Mouse (Mus musculus) splenic B cell, adult 2 months (primary cell): ENCODE measurements around the gene Capzb.
A peak's percentile ranks its signal among the peaks of the same experiment; 100 is the strongest.

ENCODE experiments used
- DNase-seq: peaks from one replicate; pipeline ENCODE4 v3.0.0-alpha.2; 2011; ENCODE audit warnings: low read depth, low spot score
- H3K27me3 ChIP-seq: 2 replicates; pipeline ENCODE4 v1.6.1; 2012; ENCODE audit warnings: mild to moderate bottlenecking, low read length, moderate library complexity, mixed read lengths; ENCODE audit not compliant: control insufficient read depth, poor library complexity, insufficient read depth, severe bottlenecking
- H3K36me3 ChIP-seq: 2 replicates; pipeline ENCODE4 v1.6.1; 2012; ENCODE audit warnings: mild to moderate bottlenecking, low read length, moderate library complexity, mixed read lengths; ENCODE audit not compliant: control insufficient read depth, poor library complexity, insufficient read depth, severe bottlenecking

The Capzb gene

DNA sequence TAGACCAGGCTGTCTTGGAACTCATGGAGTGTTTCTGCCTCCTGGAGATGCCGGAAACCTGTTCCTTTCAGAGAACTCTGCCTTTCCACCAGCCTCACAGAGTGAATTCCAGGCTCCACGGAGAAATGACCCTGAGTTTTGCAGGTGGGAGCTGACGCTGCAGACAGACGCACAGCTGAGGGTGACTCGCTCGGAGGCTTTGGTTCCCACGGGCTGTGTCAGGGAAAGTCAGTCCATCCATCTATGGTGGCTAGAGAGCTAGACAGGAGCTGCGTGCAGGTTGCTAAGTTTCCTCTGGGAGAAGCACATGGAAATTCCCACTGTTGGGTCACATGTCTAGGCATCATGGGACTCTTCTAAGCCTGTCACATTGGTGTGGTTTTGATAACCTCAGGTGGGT, 38.5 kb downstream of the Capzb start:
- DNase-seq = no peak
- Histone ChIP-seq H3K36me3 (no peaks in the 10 kb centered on the region; the same call in 1 of the 2 replicates), H3K27me3 (no peaks in the 10 kb centered on the region)

DNA sequence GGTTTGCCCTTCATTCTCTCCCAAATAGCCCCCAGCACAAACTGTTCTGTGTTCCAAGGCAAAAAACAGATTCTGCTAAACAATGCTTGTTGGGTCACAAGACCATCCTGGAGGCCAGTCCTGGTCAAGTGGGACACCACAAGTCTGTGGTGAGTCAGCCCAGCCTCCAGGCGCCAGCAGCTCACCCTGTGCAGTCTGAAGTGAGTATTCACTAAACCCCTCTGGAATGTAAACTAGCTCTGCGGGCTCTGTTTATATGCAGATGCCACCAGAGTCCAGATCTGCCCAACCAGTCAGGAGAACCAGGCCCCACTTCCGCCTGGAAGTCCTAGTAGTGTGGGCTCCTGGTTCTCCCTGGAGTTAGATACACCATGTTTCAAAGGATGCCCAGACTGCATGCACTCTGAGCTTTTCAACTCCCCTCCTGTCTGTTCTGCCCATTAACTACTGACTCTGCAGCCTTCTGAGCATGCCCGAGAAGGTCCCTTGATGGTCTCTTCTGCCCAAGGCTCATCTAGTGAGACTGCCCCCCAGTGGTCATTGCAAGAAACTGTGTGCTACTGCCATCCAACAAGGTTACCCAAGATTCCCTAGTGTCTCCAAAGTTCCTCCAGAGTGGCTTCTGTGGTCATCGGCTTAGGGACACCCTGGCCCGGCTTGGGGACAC, 39.9 kb downstream of the Capzb start:
- Histone ChIP-seq H3K27me3 (no peaks in the 10 kb centered on the region), H3K36me3 (no peaks in the 10 kb centered on the region; the same call in 1 of the 2 replicates)
- DNase-seq = peak; percentile 79

GRCm38 (mm10) chr4:139233146-139233495, 40.4 kb downstream of the Capzb start:
- H3K27me3 ChIP-seq = no peaks in the 10 kb centered on the region
- DNase-seq = no peak

GRCm38 (mm10) chr4:139233755-139234254, 41.1 kb downstream of the Capzb start:
- H3K27me3 ChIP-seq = no peaks in the 10 kb centered on the region
- no peak for DNase-seq
- H3K36me3 ChIP-seq = no peaks in the 10 kb centered on the region; the same call in 1 of the 2 replicates

More at GRCm38 (mm10) chr4:139233146-139233495, 40.4 kb downstream of the Capzb start:
- H3K36me3 ChIP-seq = no peaks in the 10 kb centered on the region; the same call in 1 of the 2 replicates

DNA sequence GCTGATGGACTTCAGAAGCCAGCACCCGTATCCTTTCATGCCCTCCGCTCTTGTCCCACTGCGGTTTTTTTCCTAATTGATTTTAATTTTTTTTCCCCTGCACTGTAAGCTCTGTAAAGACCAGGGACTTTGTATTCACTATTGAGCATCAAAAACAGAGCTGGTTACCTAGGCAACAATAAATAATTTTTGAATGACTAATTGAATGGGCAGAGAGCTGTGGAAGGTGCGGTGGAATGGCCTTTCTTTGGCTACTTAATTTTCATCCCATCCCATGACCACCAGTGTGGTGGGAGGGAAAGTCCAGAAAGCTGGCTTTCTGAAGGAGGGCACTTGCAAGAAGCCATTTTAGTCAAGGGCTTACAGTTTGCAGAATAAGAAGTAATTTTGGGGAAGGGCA, 41.6 kb downstream of the Capzb start:
- DNase-seq = no peak
- Histone ChIP-seq H3K27me3 (no peaks in the 10 kb centered on the region), H3K36me3 (no peaks in the 10 kb centered on the region; the same call in none of the 2 replicates)

GRCm38 (mm10) chr4:139235556-139235955, 42.9 kb downstream of the Capzb start:
- no peaks in the 10 kb centered on the region for H3K27me3 ChIP-seq
- DNase-seq = no peak

DNA sequence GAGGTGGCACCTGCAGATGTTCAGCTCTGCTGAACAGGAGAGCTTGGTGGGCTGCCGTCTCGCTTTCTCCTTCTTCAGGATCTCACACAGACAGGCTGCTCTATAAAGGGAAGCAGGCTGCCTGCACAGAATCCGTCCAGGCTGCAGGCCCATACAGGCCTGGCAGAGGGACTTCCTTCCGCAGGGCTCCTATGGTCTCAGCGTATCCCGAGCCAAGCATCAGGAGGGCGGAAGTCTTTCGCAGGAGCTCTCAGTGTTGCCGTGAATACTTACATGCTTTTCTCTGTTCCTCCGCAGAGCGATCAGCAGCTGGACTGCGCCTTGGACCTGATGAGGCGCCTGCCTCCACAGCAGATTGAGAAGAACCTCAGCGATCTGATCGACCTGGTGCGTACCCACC, 45.9 kb downstream of the Capzb start:
- peaks cover 4% of the 10 kb centered on the region for H3K36me3 ChIP-seq
- DNase-seq = no peak
- no peaks in the 10 kb centered on the region for H3K27me3 ChIP-seq

More at GRCm38 (mm10) chr4:139235556-139235955, 42.9 kb downstream of the Capzb start:
- H3K36me3 ChIP-seq = peaks cover 2% of the 10 kb centered on the region

DNA sequence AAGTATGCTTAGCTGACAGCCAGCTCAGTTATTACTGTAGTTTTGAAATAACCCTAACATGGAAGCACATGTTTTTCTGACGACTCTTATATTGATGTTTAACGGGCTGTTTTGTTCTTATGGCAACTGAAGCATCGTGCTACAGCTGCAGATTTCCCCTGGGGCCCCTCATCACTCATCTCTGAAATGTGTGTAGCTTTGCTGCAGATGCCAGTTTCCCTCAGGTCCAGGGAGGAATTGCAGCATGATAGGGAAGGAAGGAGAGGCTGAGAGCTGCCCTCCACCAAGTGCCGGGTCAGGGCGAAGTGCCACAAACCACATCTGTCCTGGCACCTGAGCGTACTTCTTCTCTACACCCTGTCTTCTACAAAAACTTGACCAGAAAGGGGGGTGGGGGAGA, 47.6 kb downstream of the Capzb start:
- peak; percentile 58 for DNase-seq
- no peaks in the 10 kb centered on the region for H3K27me3 ChIP-seq
- peaks cover 4% of the 10 kb centered on the region for H3K36me3 ChIP-seq

GRCm38 (mm10) chr4:139241678-139242606, 49.2 kb downstream of the Capzb start:
- Histone ChIP-seq H3K36me3 (peaks cover 4% of the 10 kb centered on the region; the same call in 1 of the 2 replicates), H3K27me3 (no peaks in the 10 kb centered on the region)
- DNase-seq = no peak

DNA sequence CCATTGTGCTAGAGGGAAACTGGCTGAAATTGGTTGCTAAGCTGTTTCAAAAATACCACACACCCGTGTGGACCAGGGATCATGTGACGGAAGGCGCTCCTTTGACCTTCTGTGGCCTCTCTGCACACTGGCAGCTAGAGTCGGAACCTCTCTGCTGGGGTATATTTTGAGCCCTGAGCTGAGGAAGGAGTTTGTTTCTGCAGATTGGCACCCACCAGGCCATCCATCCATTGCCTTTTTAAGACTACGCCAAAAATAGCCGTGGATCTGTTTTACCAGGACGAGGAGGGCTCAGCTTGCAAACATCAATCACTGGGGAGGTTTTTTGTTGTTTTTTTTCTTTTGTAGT, 49.9 kb downstream of the Capzb start:
- Histone ChIP-seq H3K36me3 (peaks cover 4% of the 10 kb centered on the region; the same call in 1 of the 2 replicates), H3K27me3 (no peaks in the 10 kb centered on the region)
- DNase-seq = no peak

- no peak for DNase-seq
- H3K36me3 ChIP-seq = peaks cover 4% of the 10 kb centered on the region; the same call in 1 of the 2 replicates
- H3K27me3 ChIP-seq = no peaks in the 10 kb centered on the region
These were observed 51.5 kb downstream of the Capzb start for GRCm38 (mm10) chr4:139244176-139244575.

DNA sequence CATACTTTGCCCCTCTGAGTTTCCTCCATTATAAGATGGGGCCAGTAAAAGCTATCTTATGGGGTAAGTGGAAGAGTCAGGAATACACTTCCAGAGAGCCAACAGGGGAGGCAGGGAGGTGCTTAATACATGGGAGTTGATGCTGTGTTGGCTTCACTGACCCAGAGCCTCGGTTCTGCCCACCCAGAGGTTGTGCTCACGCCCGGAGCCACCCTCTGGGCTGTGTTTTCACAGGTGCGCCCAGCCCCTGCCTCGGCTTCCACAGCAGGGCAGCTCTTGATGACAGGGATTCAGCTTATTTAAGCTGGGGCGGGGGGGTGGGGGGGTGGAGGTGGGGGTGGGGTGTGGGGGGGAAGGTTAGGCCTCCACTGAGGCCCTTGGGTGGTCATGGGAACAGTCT, 52.1 kb downstream of the Capzb start:
- no peaks in the 10 kb centered on the region for H3K27me3 ChIP-seq
- DNase-seq = no peak

DNA sequence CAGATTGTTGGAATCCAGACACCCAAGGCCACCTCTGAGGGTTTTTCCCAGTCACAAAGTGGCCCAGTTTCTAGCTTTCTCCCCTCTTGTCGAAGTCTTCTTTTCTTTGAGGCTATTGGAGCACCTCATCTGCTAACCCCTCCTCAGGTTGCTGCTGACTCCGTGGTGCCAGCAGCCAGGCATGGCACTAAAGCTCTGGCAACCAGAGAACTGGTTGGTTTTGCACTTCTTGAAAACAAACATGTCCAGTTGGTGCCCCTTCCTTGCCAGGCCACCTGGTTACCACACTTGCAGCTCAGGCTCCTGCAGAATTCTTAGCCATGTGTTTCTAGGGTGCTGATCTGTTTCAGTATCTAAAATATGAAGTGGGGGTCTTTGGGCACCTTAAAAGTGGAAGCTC, 52.8 kb downstream of the Capzb start:
- no peak for DNase-seq
- H3K27me3 ChIP-seq = no peaks in the 10 kb centered on the region
- H3K36me3 ChIP-seq = peaks cover 1% of the 10 kb centered on the region

More for the DNA sequence above, 52.1 kb downstream of the Capzb start:
- H3K36me3 ChIP-seq = peaks cover 1% of the 10 kb centered on the region; the same call in 1 of the 2 replicates

- no peak for DNase-seq
- no peaks in the 10 kb centered on the region for H3K27me3 ChIP-seq
- peaks cover 1% of the 10 kb centered on the region for H3K36me3 ChIP-seq
These were observed 53.6 kb downstream of the Capzb start for GRCm38 (mm10) chr4:139246130-139246877.
